Mouse (Mus musculus) neural tube, embryonic 14.5 days (tissue): ENCODE data around the gene Col1a2. TPM values are rescaled to one million over a fixed set of nuclear protein-coding genes. Genes with fewer than 3 reads are reported as not detected.

ENCODE experiments used
- ATAC-seq: fragments of 200-750 bp; cut with Nextera tagmentation; 2 replicates; pipeline ENCODE4 v1.8.0; 2017; ENCODE audit warnings: low read depth, mild to moderate bottlenecking, moderate TSS enrichment, moderate library complexity
- H3K27ac ChIP-seq: fragments of 300-500 bp; sonication (generic); 2 replicates; pipeline ENCODE4 v1.5.1; 2014; ENCODE audit warnings: low read depth, mild to moderate bottlenecking, control low read depth, low read length, moderate library complexity, mixed read lengths
- H3K27me3 ChIP-seq: fragments of 300-500 bp; sonication (generic); 2 replicates; pipeline ENCODE4 v1.6.1; 2014; ENCODE audit warnings: low read length; ENCODE audit not compliant: control insufficient read depth, insufficient read depth
- H3K36me3 ChIP-seq: fragments of 300-500 bp; sonication (generic); 2 replicates; pipeline ENCODE4 v1.6.1; 2014; ENCODE audit warnings: low read length, mixed read lengths; ENCODE audit not compliant: control insufficient read depth, insufficient read depth
- H3K4me1 ChIP-seq: fragments of 300-500 bp; sonication (generic); 2 replicates; pipeline ENCODE4 v1.6.1; 2014; ENCODE audit warnings: low read length; ENCODE audit not compliant: control insufficient read depth, insufficient read depth
- H3K4me2 ChIP-seq: fragments of 300-500 bp; sonication (generic); 2 replicates; pipeline ENCODE4 v1.6.1; 2014; ENCODE audit warnings: mild to moderate bottlenecking, low read depth, low read length, control low read depth
- H3K4me3 ChIP-seq: fragments of 300-500 bp; sonication (generic); 2 replicates; pipeline ENCODE4 v1.5.1; 2014; ENCODE audit warnings: low read depth, low read length, control low read depth, mixed read lengths
- H3K9ac ChIP-seq: fragments of 300-500 bp; sonication (generic); replicated peaks from 2 replicates; pipeline ENCODE4 v1.6.1; 2014; ENCODE audit warnings: low read depth, mild to moderate bottlenecking, control low read depth, low read length, mixed read lengths
- H3K9me3 ChIP-seq: fragments of 300-500 bp; sonication (generic); 2 replicates; pipeline ENCODE4 v1.6.1; 2016; ENCODE audit warnings: low read length; ENCODE audit not compliant: control insufficient read depth
- WGBS: fragments of 180-500 bp; shearing (Covaris S2); extraction: QIAGEN DNeasy Blood & Tissue Kit; methylation state at CpG from one replicate; pipeline ENCODE4 v1.1.7; 2014; 5-methylcytosine and 5-hydroxymethylcytosine counted together
- polyA plus RNA-seq: library from polyadenylated mRNA; unstranded; fragments of >200 nt; fragmentation: Nextera tagmentation; extraction: Ambion mirVana; gene quantifications from 2 replicates; pipeline ENCODE4 v1.2.1, GENCODE M21; 2014

Col1a2 gene
- polyA plus RNA-seq: 7.8 and 262 TPM in 2 replicates

DNA sequence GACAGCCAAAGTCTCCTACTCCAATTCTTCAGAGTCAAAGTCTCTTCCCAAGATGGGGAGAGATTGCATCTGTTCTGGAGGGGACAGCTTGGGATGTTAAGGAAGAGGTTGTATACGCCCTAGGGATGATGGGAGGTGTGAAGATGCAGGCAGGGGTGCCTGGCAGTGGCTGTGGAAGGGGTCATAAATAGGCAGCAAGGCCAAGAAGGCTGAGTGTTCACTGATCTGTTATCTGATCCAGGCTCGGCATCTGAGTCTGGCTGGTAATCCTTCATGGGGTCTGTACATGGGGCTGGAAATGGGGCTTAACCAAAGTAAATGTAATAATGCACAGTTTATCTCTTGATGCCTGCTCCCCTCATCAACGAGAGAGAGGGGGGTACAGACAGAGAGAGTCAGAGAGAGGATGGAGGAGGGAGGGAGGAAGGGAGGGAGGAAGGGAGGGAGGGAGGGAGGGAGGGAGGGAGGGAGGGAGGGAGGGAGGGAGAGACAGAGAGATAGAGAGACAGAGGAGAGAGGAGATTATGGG, at the start of gene Col1a2:
Col1a2 (plus strand) TSS at position 212 of the 529 bp plus-strand sequence.
- peak within 1 kb of the TSS; percentile 8; the same call in 1 of the 2 replicates for H3K9ac ChIP-seq
- peak; percentile 54; the same call in 1 of the 2 replicates for ATAC-seq

DNA sequence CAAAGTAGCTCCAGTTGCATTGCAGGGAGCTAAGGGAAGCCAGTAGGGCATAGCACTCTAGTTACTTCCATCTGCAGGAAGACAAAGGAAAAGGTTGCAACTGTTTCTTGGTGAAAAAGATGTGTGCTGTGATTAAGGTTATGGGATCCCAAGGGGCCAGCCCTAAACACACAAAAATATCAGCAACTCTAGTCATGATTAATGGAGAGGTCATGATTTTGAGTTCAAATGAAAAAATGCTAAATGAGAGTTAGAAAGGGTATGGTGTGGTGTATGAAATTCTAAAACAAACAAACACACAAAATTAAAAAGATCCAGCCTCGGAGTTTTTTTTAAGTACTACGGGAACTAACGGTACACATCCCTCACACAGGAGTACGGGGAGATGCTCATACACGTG, 49.1 kb upstream of the Col1a2 start:
- no peak overlapping the region for H3K9ac ChIP-seq
- H3K9me3 ChIP-seq: no peaks in the 10 kb centered on the region
- H3K4me2 ChIP-seq: no peak overlapping the region
- no peaks in the 10 kb centered on the region for H3K4me1 ChIP-seq
- ATAC-seq: no peak
- no peaks in the 10 kb centered on the region for H3K27me3 ChIP-seq
- no peaks in the 10 kb centered on the region for H3K36me3 ChIP-seq
- no peak overlapping the region for H3K4me3 ChIP-seq
- no peak overlapping the region for H3K27ac ChIP-seq
- 59% methylated on average over 5 of the region's 5 CpGs for WGBS

More for the DNA sequence above, at the start of gene Col1a2:
- Histone ChIP-seq H3K27me3 (no peaks in the 10 kb centered on the region; the same call in 1 of the 2 replicates), H3K4me1 (peaks cover 6% of the 10 kb centered on the region), H3K9me3 (no peaks in the 10 kb centered on the region), H3K4me3 (peak within 1 kb of the TSS; percentile 26), H3K36me3 (no peaks in the 10 kb centered on the region), H3K27ac (no peak within 1 kb of the TSS), H3K4me2 (peak within 1 kb of the TSS; percentile 59)
- WGBS: 6% methylated on average over 3 of the region's 3 CpGs

DNA sequence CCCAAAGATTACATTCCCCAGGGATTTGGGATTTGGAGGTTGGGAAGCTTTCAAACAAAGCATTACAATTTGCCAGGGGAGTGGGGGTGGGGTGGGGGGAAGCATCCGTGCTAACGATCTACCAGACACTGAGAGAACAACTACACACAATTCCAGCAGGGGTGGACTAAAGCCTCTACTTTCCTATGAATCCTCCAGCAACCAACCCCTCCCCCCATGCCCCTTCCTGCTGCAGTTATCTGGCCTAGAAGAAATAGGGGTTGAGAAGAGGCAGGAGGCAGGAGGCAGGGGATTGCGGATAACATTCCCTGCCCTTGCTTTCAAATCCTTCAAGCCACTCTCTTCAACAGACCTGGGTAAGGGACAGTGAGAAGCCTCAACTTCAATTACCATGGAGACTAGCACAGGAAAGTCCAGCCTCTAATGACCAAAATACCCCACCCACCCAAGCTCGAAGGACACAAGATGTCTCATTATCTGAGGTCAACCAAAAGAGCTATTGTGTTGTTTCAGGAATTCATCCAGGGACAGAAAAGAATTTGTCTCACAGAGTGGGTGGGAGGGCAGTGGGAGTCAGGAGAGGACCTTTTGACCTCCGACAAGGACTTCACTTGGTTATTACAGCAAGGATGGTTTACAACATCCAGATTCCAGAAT, 48.5 kb upstream of the Col1a2 start:
- Histone ChIP-seq H3K27ac (no peak overlapping the region), H3K4me3 (no peak overlapping the region), H3K4me2 (no peak overlapping the region), H3K9ac (no peak overlapping the region), H3K4me1 (no peaks in the 10 kb centered on the region), H3K9me3 (no peaks in the 10 kb centered on the region), H3K36me3 (no peaks in the 10 kb centered on the region), H3K27me3 (no peaks in the 10 kb centered on the region)
- ATAC-seq: no peak
- WGBS: 21% methylated on average over 5 of the region's 5 CpGs

DNA sequence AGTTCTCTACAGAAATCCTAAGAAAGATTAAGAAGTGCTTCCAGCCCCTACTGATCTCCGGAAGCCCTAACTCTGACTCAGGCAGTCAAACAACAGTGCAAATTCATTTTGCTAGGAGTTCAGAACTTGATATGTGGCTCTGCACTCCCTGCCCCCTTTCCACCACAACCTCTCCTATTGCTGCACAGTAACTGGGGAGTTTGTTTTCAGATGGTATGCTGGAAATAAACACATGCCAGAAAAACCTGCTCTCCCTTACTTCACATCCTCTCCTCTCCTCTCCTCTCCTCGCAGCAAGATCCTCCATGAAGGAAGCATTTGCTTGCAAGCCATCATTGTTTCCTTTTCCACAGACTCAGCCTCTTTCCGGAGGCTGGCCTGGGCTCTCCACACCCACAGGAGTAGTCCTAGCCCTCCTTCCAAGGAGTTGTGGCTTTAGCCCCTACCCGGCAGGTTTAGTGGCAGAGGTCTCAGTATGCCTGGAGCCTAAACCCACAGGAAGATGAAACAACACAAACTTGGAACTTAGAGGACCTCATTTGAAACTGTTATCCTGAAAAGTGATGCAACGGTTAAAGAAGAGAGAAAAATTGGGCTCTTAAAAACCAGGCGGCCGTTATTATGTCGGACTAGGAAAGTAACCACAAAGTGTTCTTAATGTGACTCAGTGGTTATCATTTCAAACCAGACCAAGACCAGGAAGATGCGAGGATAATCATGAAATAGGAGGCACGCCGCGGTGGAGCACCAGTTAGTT, 47.7 kb upstream of the Col1a2 start:
- Histone ChIP-seq H3K4me3 (no peak overlapping the region), H3K9me3 (no peaks in the 10 kb centered on the region), H3K27me3 (no peaks in the 10 kb centered on the region), H3K36me3 (no peaks in the 10 kb centered on the region), H3K4me2 (no peak overlapping the region), H3K9ac (no peak overlapping the region), H3K4me1 (no peaks in the 10 kb centered on the region), H3K27ac (no peak overlapping the region)
- 57% methylated on average over 12 of the region's 12 CpGs for WGBS
- ATAC-seq: no peak

DNA sequence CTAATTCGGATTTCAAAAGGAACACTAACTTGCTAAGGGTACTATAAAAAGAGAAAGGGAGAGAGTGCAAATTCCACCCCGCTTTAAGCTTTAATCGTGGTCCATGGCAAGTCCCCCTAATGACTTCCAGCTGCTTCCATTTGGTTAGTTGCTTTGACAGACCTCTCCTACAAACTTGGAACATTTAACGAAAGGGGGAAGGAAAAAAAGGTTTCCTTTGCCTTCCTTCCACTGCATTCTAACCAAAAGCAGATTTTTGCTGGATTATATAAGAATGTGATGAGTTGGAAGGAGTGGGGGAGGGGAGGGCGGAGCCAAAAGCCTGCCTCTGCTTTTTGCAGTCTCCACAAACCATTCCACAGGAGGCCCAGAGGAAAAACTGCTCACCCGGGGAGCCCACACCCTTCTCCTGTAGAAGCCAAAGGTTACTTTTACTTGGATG, 47.0 kb upstream of the Col1a2 start:
- H3K36me3 ChIP-seq: no peaks in the 10 kb centered on the region
- no peak overlapping the region for H3K9ac ChIP-seq
- no peak overlapping the region for H3K4me3 ChIP-seq
- H3K4me2 ChIP-seq: no peak overlapping the region
- WGBS: 25% methylated on average over 6 of the region's 6 CpGs
- no peaks in the 10 kb centered on the region for H3K27me3 ChIP-seq
- H3K4me1 ChIP-seq: no peaks in the 10 kb centered on the region
- no peak overlapping the region for H3K27ac ChIP-seq
- H3K9me3 ChIP-seq: no peaks in the 10 kb centered on the region
- ATAC-seq: no peak

DNA sequence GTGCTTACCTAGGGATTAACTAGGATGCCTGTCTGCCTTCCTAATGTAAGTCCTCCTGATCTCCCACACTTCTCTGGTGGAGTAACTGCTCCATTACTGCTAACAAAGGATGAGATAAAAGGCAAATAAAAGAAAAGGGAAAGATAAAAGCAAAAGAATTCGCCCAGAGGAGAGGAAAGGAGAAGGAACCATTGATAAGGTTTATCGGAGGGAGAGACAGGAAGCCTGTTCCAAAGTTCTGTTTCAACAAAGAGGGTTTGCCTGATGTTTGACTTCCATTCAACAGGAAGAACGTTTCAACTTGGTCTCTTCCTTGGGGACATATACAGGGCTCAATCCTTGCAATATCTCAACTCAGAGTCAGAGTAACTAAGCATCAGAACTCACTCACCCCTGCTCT, 39.3 kb upstream of the Col1a2 start:
- 55% methylated on average over 3 of the region's 3 CpGs for WGBS
- Histone ChIP-seq H3K4me2 (no peak overlapping the region), H3K27ac (no peak overlapping the region), H3K9ac (no peak overlapping the region), H3K36me3 (no peaks in the 10 kb centered on the region), H3K9me3 (no peaks in the 10 kb centered on the region), H3K4me1 (no peaks in the 10 kb centered on the region), H3K27me3 (no peaks in the 10 kb centered on the region), H3K4me3 (no peak overlapping the region)
- ATAC-seq: no peak

DNA sequence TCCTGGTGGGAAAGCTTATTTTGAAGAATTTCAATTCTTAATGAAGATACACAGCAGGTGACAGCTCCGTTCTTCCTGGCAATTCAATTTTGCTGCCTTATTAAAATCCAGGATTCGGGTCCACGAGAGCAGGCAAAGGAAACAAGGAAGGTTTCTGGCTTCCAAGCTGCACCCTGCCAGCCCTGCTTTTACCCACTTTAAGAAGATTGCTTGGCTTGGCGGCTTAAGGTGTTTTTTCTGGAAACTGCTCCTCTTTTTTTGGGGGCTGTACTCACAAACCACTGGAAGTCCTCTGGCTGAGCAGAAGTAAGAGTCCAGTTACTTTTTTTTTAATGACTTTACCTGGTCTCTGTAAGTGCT, 21.1 kb upstream of the Col1a2 start:
- Histone ChIP-seq H3K9ac (no peak overlapping the region), H3K27ac (no peak overlapping the region), H3K4me2 (no peak overlapping the region), H3K4me1 (no peaks in the 10 kb centered on the region), H3K36me3 (no peaks in the 10 kb centered on the region), H3K9me3 (no peaks in the 10 kb centered on the region), H3K4me3 (no peak overlapping the region), H3K27me3 (no peaks in the 10 kb centered on the region)
- no peak for ATAC-seq
- 69% methylated on average over 4 of the region's 4 CpGs for whole genome bisulfite sequencing

DNA sequence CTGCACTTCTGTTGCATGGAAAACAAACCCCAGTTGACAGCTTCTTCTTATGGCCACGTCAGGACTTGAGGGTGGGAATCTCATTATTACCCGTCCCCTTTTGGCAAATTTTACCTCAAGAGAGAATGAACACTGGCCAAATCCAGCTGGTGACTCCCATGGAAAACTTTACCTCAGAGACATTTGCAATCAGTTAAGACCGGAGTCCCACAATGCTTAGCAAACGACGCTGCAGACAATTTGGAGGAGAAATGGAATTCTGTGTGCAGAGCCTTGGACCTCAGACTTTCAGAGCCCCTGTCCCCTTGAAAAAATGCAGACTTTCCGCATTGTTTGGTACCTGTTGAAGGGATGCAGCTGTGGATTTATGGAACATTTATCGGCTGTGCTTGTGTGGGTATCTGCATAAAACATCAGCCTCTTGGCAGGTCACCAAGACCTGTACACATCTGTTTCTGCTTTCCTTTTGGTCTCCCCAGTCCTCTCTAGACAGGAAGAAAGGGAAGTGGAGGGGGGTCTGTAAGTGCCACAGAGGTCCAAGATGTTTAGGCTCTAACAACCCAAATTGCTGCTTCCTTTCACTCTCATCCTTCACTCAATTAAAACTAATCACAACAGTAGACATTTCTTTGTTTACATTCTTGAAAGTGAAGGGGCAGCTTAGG, 20.5 kb upstream of the Col1a2 start:
- Histone ChIP-seq H3K27ac (no peak overlapping the region), H3K36me3 (no peaks in the 10 kb centered on the region), H3K27me3 (no peaks in the 10 kb centered on the region), H3K9me3 (no peaks in the 10 kb centered on the region), H3K9ac (no peak overlapping the region), H3K4me1 (no peaks in the 10 kb centered on the region), H3K4me2 (no peak overlapping the region), H3K4me3 (no peak overlapping the region)
- 62% methylated on average over 7 of the region's 7 CpGs for WGBS
- ATAC-seq: no peak

DNA sequence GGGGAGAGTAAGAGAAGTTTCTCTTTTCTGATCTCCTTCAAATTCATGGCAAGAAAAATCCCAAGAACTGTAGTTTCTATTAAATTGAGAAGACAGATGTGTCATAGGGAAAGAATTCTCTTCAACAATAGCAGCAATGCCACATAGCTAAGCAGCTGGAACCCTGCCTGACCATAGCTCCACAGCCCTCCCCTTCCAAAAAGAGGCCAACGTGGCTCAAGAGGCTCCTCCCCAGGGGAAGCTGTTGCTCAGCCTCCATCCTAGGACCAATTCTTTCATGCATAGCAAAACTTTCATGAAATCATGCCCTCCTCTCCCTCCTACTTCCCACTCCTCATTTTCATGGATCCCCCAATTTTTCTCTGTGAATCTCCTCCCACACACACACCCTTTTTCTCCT, 16.3 kb upstream of the Col1a2 start:
- no peaks in the 10 kb centered on the region for H3K36me3 ChIP-seq
- H3K9ac ChIP-seq: no peak overlapping the region
- H3K4me3 ChIP-seq: no peak overlapping the region
- H3K9me3 ChIP-seq: no peaks in the 10 kb centered on the region
- H3K4me2 ChIP-seq: no peak overlapping the region
- 8% methylated on average over 1 of the region's 1 CpGs for WGBS
- no peaks in the 10 kb centered on the region for H3K27me3 ChIP-seq
- no peak overlapping the region for H3K27ac ChIP-seq
- ATAC-seq: no peak
- H3K4me1 ChIP-seq: no peaks in the 10 kb centered on the region
